Mouse (Mus musculus) embryo, embryonic 10.5 days (tissue): ENCODE data around the gene Cobl.

Experiments used
- DNase-seq: peaks from one replicate; pipeline ENCODE4 v3.0.0-alpha.2; 2015; ENCODE audit warnings: low spot score

The Cobl gene

GRCm38 (mm10) chr11:12309423-12310023 is 155.2 kb downstream of the Cobl start:
- DNase-seq, result peak; percentile 12

- DNase-seq, result no peak
Observed at GRCm38 (mm10) chr11:12304879-12305278, 159.9 kb downstream of the Cobl start.

- DNase-seq, result peak; percentile 39
Observed at GRCm38 (mm10) chr11:12299701-12300446, 164.9 kb downstream of the Cobl start.

- DNase-seq, result no peak
Observed at GRCm38 (mm10) chr11:12291654-12291935, 173.2 kb downstream of the Cobl start.

GRCm38 (mm10) chr11:12290911-12291653 is 173.7 kb downstream of the Cobl start:
- DNase-seq, result peak; percentile 93

- no peak for DNase-seq
Observed at GRCm38 (mm10) chr11:12285319-12286021, 179.3 kb downstream of the Cobl start.

GRCm38 (mm10) chr11:12280711-12281110 is 184.0 kb downstream of the Cobl start:
- DNase-seq, result no peak

- no peak for DNase-seq
Observed at GRCm38 (mm10) chr11:12274276-12274675, 190.5 kb downstream of the Cobl start.

GRCm38 (mm10) chr11:12273726-12274125 is 191.0 kb downstream of the Cobl start:
- no peak for DNase-seq

- no peak for DNase-seq
Observed at GRCm38 (mm10) chr11:12258411-12258810, 206.3 kb downstream of the Cobl start.

GRCm38 (mm10) chr11:12257324-12258118 is 207.2 kb downstream of the Cobl start:
- no peak for DNase-seq

GRCm38 (mm10) chr11:12245327-12245915 is 219.3 kb downstream of the Cobl start:
- no peak for DNase-seq

- no peak for DNase-seq
Observed at GRCm38 (mm10) chr11:12236341-12236740, 228.4 kb downstream of the Cobl start.

- no peak for DNase-seq
Observed at GRCm38 (mm10) chr11:12234876-12235275, 229.9 kb downstream of the Cobl start.

- DNase-seq, result no peak
Observed at GRCm38 (mm10) chr11:12234126-12234525, 230.6 kb downstream of the Cobl start.

- no peak for DNase-seq
Observed at GRCm38 (mm10) chr11:12232743-12233125, 232.0 kb downstream of the Cobl start.

GRCm38 (mm10) chr11:12232041-12232742 is 232.6 kb downstream of the Cobl start:
- no peak for DNase-seq

- no peak for DNase-seq
Observed at GRCm38 (mm10) chr11:12231481-12232035, 233.2 kb downstream of the Cobl start.

- DNase-seq, result no peak
Observed at GRCm38 (mm10) chr11:12229411-12229810, 235.3 kb downstream of the Cobl start.

GRCm38 (mm10) chr11:12227343-12227742 is 237.4 kb downstream of the Cobl start:
- DNase-seq, result no peak
